ENCODE assay signal across 15 mouse cellular contexts in the genomic region with DNA sequence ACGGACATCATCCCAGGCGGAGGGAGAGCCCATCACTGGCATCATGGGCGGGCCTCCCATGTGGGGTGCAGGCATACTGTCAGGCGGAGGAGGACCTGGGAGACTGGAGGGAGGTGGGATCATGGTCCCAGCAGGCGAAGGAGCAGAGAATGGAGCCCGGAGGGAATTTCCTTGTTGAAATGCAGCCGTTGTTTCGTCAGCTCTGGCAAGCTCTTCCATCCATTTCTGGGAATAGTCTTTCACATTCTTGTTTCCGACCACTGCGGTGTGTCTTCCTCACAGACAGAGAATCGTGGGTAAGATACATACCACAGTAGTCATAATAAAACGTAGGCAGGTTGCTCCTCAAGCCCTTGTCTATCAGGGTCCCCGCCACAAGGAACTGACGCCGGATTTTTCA.
DNase-seq lines count a peak whose midpoint lies in the region; ATAC-seq and TF ChIP-seq lines count a peak whose summit lies in the region.
"Had no signal": no experiment of that assay in that cellular context is flagged by ENCODE, and none has a peak within 500 bp of the region (broad histone marks: within the 10 kb centered on the region; RNA-seq: fewer than 3 reads in every experiment).

No protein-coding gene starts in this region.

- TF ChIP-seq CTCF in heart, adult 2 months (IDR thresholded peaks at IDR 0.05), result no peak
- no peak for TF ChIP-seq CTCF in testis, adult 2 months (IDR thresholded peaks at IDR 0.05; ENCODE audit: control insufficient read depth, insufficient read depth, insufficient replicate concordance, low read depth, low read length)

- DNase-seq in heart, adult 2 months, result peak; percentile 30 to 39
- DNase-seq in testis, postnatal 14 days (ENCODE audit: low spot score), result no peak
- DNase-seq: cerebellum, adult 8-10 months; layer of hippocampus, postnatal 36 days; thymus, adult 2 months had no signal

- ATAC-seq in heart, embryonic 11.5 days (replicated peaks; ENCODE audit: insufficient number of reproducible peaks, low FRiP score, low TSS enrichment), result no peak
- ATAC-seq in inflammation-experienced regulatory T-cells, adult 6 months, result no peak
- ATAC-seq in neural tube, embryonic 15.5 days (ENCODE audit: low FRiP score), result no peak
- ATAC-seq: intestine, embryonic 16.5 days had no signal

- no peaks in the 10 kb centered on the region for H3K79me2 ChIP-seq in heart, adult 2 months (replicated peaks; ENCODE audit: control insufficient read depth, insufficient read depth, low read length)

- H3K9me3 ChIP-seq in heart, embryonic 11.5 days (replicated peaks; ENCODE audit: control insufficient read depth, low read length), result no peaks in the 10 kb centered on the region
- H3K9me3 ChIP-seq in neural tube, embryonic 15.5 days (replicated peaks), result no peaks in the 10 kb centered on the region
- H3K9me3 ChIP-seq: embryonic facial prominence, embryonic 12.5 days; kidney, embryonic 15.5 days; limb, embryonic 15.5 days had no signal

- 71% methylated on average over 15 of the region's 15 CpGs for WGBS in heart, adult 2 months
- WGBS in heart, embryonic 11.5 days (ENCODE audit: insufficient replicate concordance), result 80% methylated on average over 15 of the region's 15 CpGs
- 90% methylated on average over 15 of the region's 15 CpGs for WGBS in neural tube, embryonic 15.5 days

- no peak for TF ChIP-seq POLR2A in heart, adult 2 months (IDR thresholded peaks at IDR 0.05; ENCODE audit: insufficient read depth, low read depth, low read length)
- TF ChIP-seq POLR2A in testis, adult 2 months (IDR thresholded peaks at IDR 0.05; ENCODE audit: control insufficient read depth, low read depth, low read length), result no peak

- intact Hi-C loops in heart, adult 2 months (cut with DNase I), result loop anchor here (5.0 to 10.0 kb wide), 2 partner anchors 228 to 395 kb away; no protein-coding TSS in a partner anchor

- H3K27me3 ChIP-seq in heart, adult 2 months (ENCODE audit: control insufficient read depth, insufficient read depth, low read length), result no peaks in the 10 kb centered on the region
- H3K27me3 ChIP-seq in heart, embryonic 11.5 days (ENCODE audit: control insufficient read depth, insufficient read depth, low read length), result no peaks in the 10 kb centered on the region
- no peaks in the 10 kb centered on the region for H3K27me3 ChIP-seq in testis, adult 2 months (ENCODE audit: control insufficient read depth, insufficient read depth, low read length)
- no peaks in the 10 kb centered on the region for H3K27me3 ChIP-seq in neural tube, embryonic 15.5 days (replicated peaks)
- H3K27me3 ChIP-seq: embryonic facial prominence, embryonic 12.5 days; kidney, embryonic 15.5 days; limb, embryonic 15.5 days had no signal

- H3K4me1 ChIP-seq in heart, adult 2 months (ENCODE audit: control insufficient read depth, insufficient read depth, low read length), result no peaks in the 10 kb centered on the region
- no peaks in the 10 kb centered on the region for H3K4me1 ChIP-seq in heart, embryonic 11.5 days (ENCODE audit: control insufficient read depth, insufficient read depth, low read length)
- H3K4me1 ChIP-seq in testis, adult 2 months (ENCODE audit: control insufficient read depth, insufficient read depth, low read length), result peaks cover 2% of the 10 kb centered on the region
- no peaks in the 10 kb centered on the region for H3K4me1 ChIP-seq in brown adipose tissue, adult 24 weeks (ENCODE audit: control insufficient read depth, insufficient read depth, insufficient read length, low read length)
- H3K4me1 ChIP-seq in neural tube, embryonic 15.5 days, result no peaks in the 10 kb centered on the region
- H3K4me1 ChIP-seq: embryonic facial prominence, embryonic 12.5 days; kidney, embryonic 15.5 days had no signal

- no peak overlapping the region for H3K9ac ChIP-seq in heart, adult 2 months (ENCODE audit: low read depth, low read length)
- no peak overlapping the region for H3K9ac ChIP-seq in heart, embryonic 11.5 days (ENCODE audit: low read depth, low read length)
- no peak overlapping the region for H3K9ac ChIP-seq in neural tube, embryonic 15.5 days (replicated peaks)
- H3K9ac ChIP-seq: embryonic facial prominence, embryonic 12.5 days; hindbrain, embryonic 14.5 days; kidney, embryonic 15.5 days; limb, embryonic 15.5 days had no signal

- H3K27ac ChIP-seq in heart, adult 2 months, result no peak overlapping the region
- H3K27ac ChIP-seq in heart, embryonic 11.5 days (ENCODE audit: low read depth, low read length), result no peak overlapping the region
- no peak overlapping the region for H3K27ac ChIP-seq in testis, adult 2 months (ENCODE audit: control insufficient read depth, insufficient read depth, low read depth, low read length)
- 0 out of 2 replicates have a peak overlapping the region, but pooled peaks have one; percentile 18 for H3K27ac ChIP-seq in brown adipose tissue, adult 24 weeks (replicated peaks; ENCODE audit: low read depth, low read length)
- H3K27ac ChIP-seq in neural tube, embryonic 15.5 days (replicated peaks), result no peak overlapping the region
- H3K27ac ChIP-seq: embryonic facial prominence, embryonic 12.5 days; hindbrain, embryonic 14.5 days; kidney, embryonic 15.5 days; limb, embryonic 15.5 days had no signal

- no peaks in the 10 kb centered on the region for H3K36me3 ChIP-seq in heart, adult 2 months (ENCODE audit: control insufficient read depth, insufficient read depth, low read length)
- no peaks in the 10 kb centered on the region for H3K36me3 ChIP-seq in heart, embryonic 11.5 days (ENCODE audit: control insufficient read depth, insufficient read depth, low read length)
- H3K36me3 ChIP-seq in testis, adult 2 months (ENCODE audit: control insufficient read depth, insufficient read depth, low read length), result no peaks in the 10 kb centered on the region
- H3K36me3 ChIP-seq in neural tube, embryonic 15.5 days, result no peaks in the 10 kb centered on the region
- H3K36me3 ChIP-seq: embryonic facial prominence, embryonic 12.5 days; kidney, embryonic 15.5 days had no signal

- no peak overlapping the region for H3K4me3 ChIP-seq in heart, adult 2 months
- H3K4me3 ChIP-seq in heart, embryonic 11.5 days (ENCODE audit: low read depth, low read length), result no peak overlapping the region
- H3K4me3 ChIP-seq in testis, adult 2 months (ENCODE audit: control insufficient read depth, low read depth, low read length), result peak overlapping the region; percentile 30
- no peak overlapping the region for H3K4me3 ChIP-seq in brown adipose tissue, adult 24 weeks (ENCODE audit: insufficient read depth, low read depth, low read length)
- no peak overlapping the region for H3K4me3 ChIP-seq in neural tube, embryonic 15.5 days (replicated peaks)
- H3K4me3 ChIP-seq: embryonic facial prominence, embryonic 12.5 days; kidney, embryonic 15.5 days; limb, embryonic 15.5 days had no signal

- TF ChIP-seq EP300 in heart, adult 2 months (IDR thresholded peaks at IDR 0.05; ENCODE audit: insufficient read depth, low read depth, low read length), result no peak

- no peak overlapping the region for H3K4me2 ChIP-seq in heart, embryonic 11.5 days
- no peak overlapping the region for H3K4me2 ChIP-seq in neural tube, embryonic 15.5 days
- H3K4me2 ChIP-seq: embryonic facial prominence, embryonic 12.5 days; hindbrain, embryonic 14.5 days; kidney, embryonic 15.5 days; limb, embryonic 15.5 days had no signal
